Mouse (Mus musculus) neural tube, embryonic 15.5 days (tissue): ENCODE results near the gene Dglucy. TPM values are rescaled to one million over a fixed set of nuclear protein-coding genes. Genes with fewer than 3 reads are reported as not detected.
A peak's percentile ranks its signal among the peaks of the same experiment; 100 is the strongest.

Source experiments
- ATAC-seq: fragments of 200-750 bp; cut with Nextera tagmentation; 2 replicates; pipeline ENCODE4 v1.8.0; 2017; ENCODE audit warnings: mild to moderate bottlenecking, moderate TSS enrichment, moderate library complexity; ENCODE audit not compliant: low FRiP score
- H3K27ac ChIP-seq: fragments of 300-500 bp; sonication (generic); replicated peaks from 2 replicates; pipeline ENCODE4 v1.5.1; 2015; ENCODE audit warnings: mild to moderate bottlenecking, inconsistent platforms
- H3K27me3 ChIP-seq: fragments of 300-500 bp; sonication (generic); replicated peaks from 2 replicates; pipeline ENCODE4 v1.6.1; 2015; ENCODE audit warnings: inconsistent platforms
- H3K36me3 ChIP-seq: fragments of 300-500 bp; sonication (generic); 2 replicates; pipeline ENCODE4 v1.6.1; 2015; ENCODE audit warnings: inconsistent platforms
- H3K4me1 ChIP-seq: fragments of 300-500 bp; sonication (generic); 2 replicates; pipeline ENCODE4 v1.6.1; 2015; ENCODE audit warnings: inconsistent platforms
- H3K4me2 ChIP-seq: fragments of 300-500 bp; sonication (generic); 2 replicates; pipeline ENCODE4 v1.6.1; 2015; ENCODE audit warnings: inconsistent platforms, mild to moderate bottlenecking, moderate library complexity
- H3K4me3 ChIP-seq: fragments of 300-500 bp; sonication (generic); replicated peaks from 2 replicates; pipeline ENCODE4 v1.5.1; 2015; ENCODE audit warnings: mild to moderate bottlenecking, inconsistent platforms
- H3K9ac ChIP-seq: fragments of 300-500 bp; sonication (generic); replicated peaks from 2 replicates; pipeline ENCODE4 v1.6.1; 2015; ENCODE audit warnings: mild to moderate bottlenecking, inconsistent platforms
- H3K9me3 ChIP-seq: fragments of 300-500 bp; sonication (generic); replicated peaks from 2 replicates; pipeline ENCODE4 v1.6.1; 2016; ENCODE audit warnings: inconsistent platforms
- WGBS: fragments of 180-500 bp; shearing (Covaris S2); methylation state at CpG from one replicate; pipeline ENCODE4 v1.1.7; 2015; ENCODE audit warnings: mixed read lengths; 5-methylcytosine and 5-hydroxymethylcytosine counted together
- polyA plus RNA-seq: library from polyadenylated mRNA; unstranded; fragments of >200 nt; fragmentation: Nextera tagmentation; extraction: Ambion mirVana; gene quantifications from 2 replicates; pipeline ENCODE4 v1.2.1, GENCODE M21; 2015

The Dglucy gene
- polyA plus RNA-seq, 1 experiment from 2014 or later, result 3.0 TPM

GRCm38 (mm10) chr12:100814671-100815070 is 35.8 kb downstream of the Dglucy start:
- Histone ChIP-seq H3K4me3 (no peak overlapping the region), H3K9ac (no peak overlapping the region), H3K27ac (no peak overlapping the region), H3K9me3 (no peaks in the 10 kb centered on the region), H3K4me1 (no peaks in the 10 kb centered on the region), H3K27me3 (no peaks in the 10 kb centered on the region), H3K36me3 (no peaks in the 10 kb centered on the region), H3K4me2 (no peak overlapping the region)
- ATAC-seq, result no peak
- 83% methylated on average over 3 of the region's 3 CpGs for whole genome bisulfite sequencing

GRCm38 (mm10) chr12:100816906-100817305 is 38.0 kb downstream of the Dglucy start:
- Histone ChIP-seq H3K36me3 (no peaks in the 10 kb centered on the region), H3K4me1 (no peaks in the 10 kb centered on the region), H3K9ac (no peak overlapping the region), H3K27ac (no peak overlapping the region), H3K4me2 (no peak overlapping the region), H3K4me3 (no peak overlapping the region), H3K27me3 (no peaks in the 10 kb centered on the region), H3K9me3 (no peaks in the 10 kb centered on the region)
- ATAC-seq, result no peak
- WGBS, result 94% methylated on average over 5 of the region's 5 CpGs

- no peak for ATAC-seq
- no peak overlapping the region for H3K4me3 ChIP-seq
- no peak overlapping the region for H3K4me2 ChIP-seq
- H3K36me3 ChIP-seq, result no peaks in the 10 kb centered on the region
- H3K9ac ChIP-seq, result no peak overlapping the region
- H3K9me3 ChIP-seq, result no peaks in the 10 kb centered on the region
- no peak overlapping the region for H3K27ac ChIP-seq
- no peaks in the 10 kb centered on the region for H3K27me3 ChIP-seq
- H3K4me1 ChIP-seq, result no peaks in the 10 kb centered on the region
Measured at GRCm38 (mm10) chr12:100819965-100820364, 41.1 kb downstream of the Dglucy start.

- no peaks in the 10 kb centered on the region for H3K9me3 ChIP-seq
Measured at GRCm38 (mm10) chr12:100831021-100831420, 52.2 kb downstream of the Dglucy start.

GRCm38 (mm10) chr12:100831629-100832325 is 52.9 kb downstream of the Dglucy start:
- no peak overlapping the region for H3K27ac ChIP-seq

More at GRCm38 (mm10) chr12:100831021-100831420, 52.2 kb downstream of the Dglucy start:
- no peak for ATAC-seq
- 70% methylated on average over 2 of the region's 2 CpGs for WGBS
- no peak overlapping the region for H3K27ac ChIP-seq
- no peak overlapping the region for H3K9ac ChIP-seq
- no peaks in the 10 kb centered on the region for H3K36me3 ChIP-seq
- H3K4me1 ChIP-seq, result no peaks in the 10 kb centered on the region
- H3K27me3 ChIP-seq, result no peaks in the 10 kb centered on the region
- H3K4me3 ChIP-seq, result no peak overlapping the region
- H3K4me2 ChIP-seq, result no peak overlapping the region

GRCm38 (mm10) chr12:100837208-100837607 is 58.4 kb downstream of the Dglucy start:
- Histone ChIP-seq H3K9me3 (no peaks in the 10 kb centered on the region), H3K4me2 (no peak overlapping the region), H3K27me3 (no peaks in the 10 kb centered on the region), H3K4me1 (peaks cover 3% of the 10 kb centered on the region; the same call in 1 of the 2 replicates), H3K36me3 (no peaks in the 10 kb centered on the region), H3K9ac (no peak overlapping the region), H3K4me3 (no peak overlapping the region), H3K27ac (no peak overlapping the region)
- ATAC-seq, result no peak
- 90% methylated on average over 3 of the region's 3 CpGs for WGBS

More at GRCm38 (mm10) chr12:100831629-100832325, 52.9 kb downstream of the Dglucy start:
- no peak overlapping the region for H3K4me2 ChIP-seq
- H3K9me3 ChIP-seq, result no peaks in the 10 kb centered on the region
- peak; percentile 80 for ATAC-seq
- no peaks in the 10 kb centered on the region for H3K4me1 ChIP-seq
- no peak overlapping the region for H3K4me3 ChIP-seq
- no peaks in the 10 kb centered on the region for H3K27me3 ChIP-seq
- no peaks in the 10 kb centered on the region for H3K36me3 ChIP-seq
- WGBS, result 18% methylated on average over 8 of the region's 8 CpGs
- no peak overlapping the region for H3K9ac ChIP-seq

- no peak overlapping the region for H3K4me2 ChIP-seq
- peaks cover 3% of the 10 kb centered on the region; the same call in 1 of the 2 replicates for H3K4me1 ChIP-seq
- ATAC-seq, result no peak
- no peak overlapping the region for H3K27ac ChIP-seq
- no peak overlapping the region for H3K9ac ChIP-seq
- no peaks in the 10 kb centered on the region for H3K27me3 ChIP-seq
- no peaks in the 10 kb centered on the region for H3K9me3 ChIP-seq
- no peaks in the 10 kb centered on the region for H3K36me3 ChIP-seq
- no peak overlapping the region for H3K4me3 ChIP-seq
- 38% methylated on average over 8 of the region's 8 CpGs for WGBS
Measured at GRCm38 (mm10) chr12:100839079-100839600, 60.3 kb downstream of the Dglucy start.

GRCm38 (mm10) chr12:100839926-100840325 is 61.1 kb downstream of the Dglucy start:
- Histone ChIP-seq H3K9me3 (no peaks in the 10 kb centered on the region), H3K27ac (no peak overlapping the region), H3K4me1 (peaks cover 3% of the 10 kb centered on the region; the same call in 1 of the 2 replicates), H3K4me2 (no peak overlapping the region), H3K4me3 (no peak overlapping the region), H3K27me3 (no peaks in the 10 kb centered on the region), H3K9ac (no peak overlapping the region), H3K36me3 (no peaks in the 10 kb centered on the region)
- no peak for ATAC-seq
- WGBS, result 75% methylated on average over 6 of the region's 6 CpGs

- ATAC-seq, result peak; percentile 88
- no peaks in the 10 kb centered on the region for H3K27me3 ChIP-seq
Measured at GRCm38 (mm10) chr12:100841211-100841792, 62.4 kb downstream of the Dglucy start.

GRCm38 (mm10) chr12:100843171-100843570 is 64.3 kb downstream of the Dglucy start:
- no peak overlapping the region for H3K9ac ChIP-seq
- no peaks in the 10 kb centered on the region for H3K36me3 ChIP-seq
- H3K9me3 ChIP-seq, result no peaks in the 10 kb centered on the region
- no peaks in the 10 kb centered on the region for H3K27me3 ChIP-seq
- ATAC-seq, result no peak
- H3K27ac ChIP-seq, result no peak overlapping the region
- peaks cover 5% of the 10 kb centered on the region for H3K4me1 ChIP-seq
- no peak overlapping the region for H3K4me2 ChIP-seq
- 91% methylated on average over 4 of the region's 4 CpGs for WGBS
- no peak overlapping the region for H3K4me3 ChIP-seq

More at GRCm38 (mm10) chr12:100841211-100841792, 62.4 kb downstream of the Dglucy start:
- 12% methylated on average over 3 of the region's 3 CpGs for WGBS
- H3K36me3 ChIP-seq, result no peaks in the 10 kb centered on the region
- no peaks in the 10 kb centered on the region for H3K9me3 ChIP-seq
- H3K9ac ChIP-seq, result no peak overlapping the region
- no peak overlapping the region for H3K4me3 ChIP-seq
- no peak overlapping the region for H3K27ac ChIP-seq
- no peak overlapping the region for H3K4me2 ChIP-seq
- peaks cover 3% of the 10 kb centered on the region; the same call in 1 of the 2 replicates for H3K4me1 ChIP-seq

- WGBS, result 86% methylated on average over 7 of the region's 7 CpGs
Measured at GRCm38 (mm10) chr12:100844546-100844945, 65.7 kb downstream of the Dglucy start.

GRCm38 (mm10) chr12:100845829-100846228 is 67.0 kb downstream of the Dglucy start:
- WGBS, result 40% methylated on average over 2 of the region's 2 CpGs
- H3K4me1 ChIP-seq, result peaks cover 2% of the 10 kb centered on the region; the same call in 1 of the 2 replicates
- no peak overlapping the region for H3K4me2 ChIP-seq
- no peak overlapping the region for H3K27ac ChIP-seq
- H3K4me3 ChIP-seq, result no peak overlapping the region
- H3K9me3 ChIP-seq, result no peaks in the 10 kb centered on the region
- ATAC-seq, result no peak
- no peaks in the 10 kb centered on the region; the same call in 1 of the 2 replicates for H3K27me3 ChIP-seq
- H3K36me3 ChIP-seq, result no peaks in the 10 kb centered on the region
- no peak overlapping the region for H3K9ac ChIP-seq

More at GRCm38 (mm10) chr12:100844546-100844945, 65.7 kb downstream of the Dglucy start:
- Histone ChIP-seq H3K9me3 (no peaks in the 10 kb centered on the region), H3K27me3 (no peaks in the 10 kb centered on the region), H3K27ac (no peak overlapping the region), H3K4me1 (peaks cover 2% of the 10 kb centered on the region; the same call in 1 of the 2 replicates), H3K36me3 (no peaks in the 10 kb centered on the region), H3K4me3 (no peak overlapping the region), H3K9ac (no peak overlapping the region), H3K4me2 (no peak overlapping the region)
- ATAC-seq, result no peak
